Mouse (Mus musculus): ENCODE measurements around the gene Tex13c2. TPM values are rescaled to one million over a fixed set of nuclear protein-coding genes. Genes with fewer than 3 reads are reported as not detected.

Tex13c2 gene
- polyA plus RNA-seq (2012; rRNA removed) = 0.06 TPM in 1 of 2 replicates, not detected in the other

DNA sequence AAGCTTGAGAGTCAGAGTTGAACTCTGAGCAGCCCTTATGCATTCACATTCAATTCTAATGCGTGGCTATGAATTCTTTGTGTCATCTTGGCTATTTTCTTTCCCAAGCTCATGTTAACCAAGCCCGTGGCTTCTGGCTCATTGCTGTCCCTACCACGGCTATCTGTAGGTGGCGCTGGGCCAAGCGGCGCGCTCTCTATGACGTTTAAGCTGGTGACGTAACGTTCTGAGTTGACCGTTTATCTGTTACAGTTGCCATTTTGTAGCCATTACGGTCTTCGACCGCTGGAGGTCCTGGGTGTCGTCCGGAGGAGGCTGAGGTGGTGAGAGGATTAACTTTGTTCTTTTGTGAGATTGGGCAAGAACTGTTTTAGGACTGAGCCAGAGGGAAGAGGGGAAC, at the start of gene Tex13c2:
Gene Tex13c2, plus strand, starts transcription at position 246 of the 400 bp plus-strand sequence.
- TF ChIP-seq CTCF (IDR thresholded peaks at IDR 0.05; ENCODE audit: borderline replicate concordance, insufficient read depth, low read depth, low read length) (no peak), POLR2A (IDR thresholded peaks at IDR 0.05; ENCODE audit: borderline replicate concordance, insufficient read depth, low read length) (no peak)
- no peak within 1 kb of the TSS for H3K27ac ChIP-seq (ENCODE audit: insufficient read depth, low read length)
- no peak within 1 kb of the TSS for H3K4me3 ChIP-seq (replicated peaks; ENCODE audit: insufficient read depth, low read depth, low read length)
- DNase-seq = no peak
- whole genome bisulfite sequencing = 94% methylated on average over 16 of the region's 16 CpGs
- peaks cover 4% of the 10 kb centered on the region; the same call in 1 of the 2 replicates for H3K4me1 ChIP-seq (ENCODE audit: control insufficient read depth, insufficient read depth, low read length)
- H3K27me3 ChIP-seq (ENCODE audit: control insufficient read depth, insufficient read depth, low read length) = no peaks in the 10 kb centered on the region

DNA sequence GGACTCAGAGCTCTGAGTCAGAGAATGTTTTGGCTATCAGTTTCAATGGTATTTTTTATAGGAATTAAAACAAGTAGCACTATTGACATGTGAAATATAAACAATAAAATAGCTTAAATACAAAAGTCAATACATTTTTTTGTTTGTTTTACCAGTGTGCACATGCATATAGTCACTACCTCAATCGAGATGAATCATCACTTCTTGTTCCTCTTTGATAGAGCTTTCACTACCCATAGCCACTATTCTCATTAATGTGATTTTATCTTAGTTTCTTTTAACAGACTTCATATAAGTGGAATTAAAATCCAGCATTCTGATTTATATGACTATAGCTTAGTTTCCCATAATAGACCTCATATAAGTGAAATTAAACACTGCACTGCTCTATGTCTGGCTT, 39.2 kb upstream of the Tex13c2 start:
- no peaks in the 10 kb centered on the region for H3K27me3 ChIP-seq (ENCODE audit: control insufficient read depth, insufficient read depth, low read length)
- H3K27ac ChIP-seq (ENCODE audit: insufficient read depth, low read length) = no peak overlapping the region
- H3K4me1 ChIP-seq (ENCODE audit: control insufficient read depth, insufficient read depth, low read length) = no peaks in the 10 kb centered on the region
- DNase-seq = no peak
- H3K4me3 ChIP-seq (replicated peaks; ENCODE audit: insufficient read depth, low read depth, low read length) = no peak overlapping the region
- 91% methylated on average over 1 of the region's 1 CpGs for WGBS
- TF ChIP-seq POLR2A (IDR thresholded peaks at IDR 0.05; ENCODE audit: borderline replicate concordance, insufficient read depth, low read length) = no peak
- no peak for TF ChIP-seq CTCF (IDR thresholded peaks at IDR 0.05; ENCODE audit: borderline replicate concordance, insufficient read depth, low read depth, low read length)

DNA sequence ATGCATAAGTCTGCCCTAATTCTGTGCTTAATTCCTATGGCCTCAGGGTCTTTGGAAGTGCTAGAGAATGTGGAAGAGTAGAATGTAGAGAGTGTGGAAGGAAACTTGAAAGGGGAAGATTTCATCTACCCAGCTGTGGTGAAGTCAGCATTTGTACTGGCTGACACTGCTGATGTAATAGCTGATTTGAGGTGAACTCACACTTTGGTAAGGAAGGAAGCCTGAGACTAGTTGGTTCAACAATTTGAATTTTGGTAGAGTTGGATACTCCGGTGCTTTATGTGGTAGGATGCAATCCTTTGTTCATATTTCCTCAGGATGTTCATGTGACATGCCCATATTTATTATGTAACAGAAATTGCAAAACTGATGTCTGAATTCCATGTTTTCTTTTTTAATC, 36.5 kb upstream of the Tex13c2 start:
- Histone ChIP-seq H3K27ac (ENCODE audit: insufficient read depth, low read length) (no peak overlapping the region), H3K27me3 (ENCODE audit: control insufficient read depth, insufficient read depth, low read length) (no peaks in the 10 kb centered on the region), H3K4me1 (ENCODE audit: control insufficient read depth, insufficient read depth, low read length) (no peaks in the 10 kb centered on the region), H3K4me3 (replicated peaks; ENCODE audit: insufficient read depth, low read depth, low read length) (no peak overlapping the region)
- TF ChIP-seq POLR2A (IDR thresholded peaks at IDR 0.05; ENCODE audit: borderline replicate concordance, insufficient read depth, low read length) (no peak), CTCF (IDR thresholded peaks at IDR 0.05; ENCODE audit: borderline replicate concordance, insufficient read depth, low read depth, low read length) (no peak)
- DNase-seq = no peak
- 92% methylated on average over 1 of the region's 1 CpGs for WGBS

DNA sequence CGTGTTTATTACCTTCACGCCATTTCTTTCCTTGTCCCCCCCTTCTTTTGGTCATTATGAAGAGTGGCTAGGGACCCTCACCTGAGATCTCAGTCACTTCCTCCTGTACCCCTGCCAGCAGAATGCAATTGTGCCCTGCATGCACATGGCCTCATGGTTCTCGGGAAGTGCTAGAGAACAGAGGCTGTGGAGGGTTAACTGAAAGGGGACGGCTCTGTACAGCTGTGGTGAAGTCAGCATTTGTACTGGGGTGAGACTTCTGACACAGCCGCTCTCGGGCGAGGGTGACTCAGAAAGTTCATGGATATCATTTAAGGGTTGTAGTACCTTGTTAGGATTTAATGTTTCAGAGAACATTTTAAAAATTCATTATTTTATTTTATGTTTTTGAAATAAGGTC, 35.0 kb upstream of the Tex13c2 start:
- Histone ChIP-seq H3K4me3 (replicated peaks; ENCODE audit: insufficient read depth, low read depth, low read length) (no peak overlapping the region), H3K4me1 (ENCODE audit: control insufficient read depth, insufficient read depth, low read length) (no peaks in the 10 kb centered on the region), H3K27ac (ENCODE audit: insufficient read depth, low read length) (no peak overlapping the region), H3K27me3 (ENCODE audit: control insufficient read depth, insufficient read depth, low read length) (no peaks in the 10 kb centered on the region)
- 80% methylated on average over 7 of the region's 7 CpGs for WGBS
- TF ChIP-seq CTCF (IDR thresholded peaks at IDR 0.05; ENCODE audit: borderline replicate concordance, insufficient read depth, low read depth, low read length) (no peak), POLR2A (IDR thresholded peaks at IDR 0.05; ENCODE audit: borderline replicate concordance, insufficient read depth, low read length) (no peak)
- no peak for DNase-seq

DNA sequence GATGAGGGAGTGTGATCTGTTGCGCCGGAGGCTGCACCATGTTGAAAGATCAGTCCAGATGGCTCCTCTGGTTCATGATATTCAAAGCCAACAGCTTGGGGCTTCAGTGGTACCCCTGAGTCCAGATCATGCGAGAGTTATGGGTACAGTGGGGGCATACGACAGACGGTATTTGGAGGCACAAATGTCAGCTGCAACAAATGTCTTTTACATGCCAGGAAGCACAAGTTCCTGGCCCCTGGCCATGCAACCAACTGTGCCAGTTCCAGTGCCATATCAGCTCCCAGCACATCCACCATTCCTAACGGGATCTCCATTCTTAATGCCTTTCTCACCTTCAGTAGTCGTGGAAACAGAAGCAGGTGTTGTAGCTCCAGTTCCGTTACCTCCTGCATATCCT, 845 bp downstream of the Tex13c2 start:
- Histone ChIP-seq H3K27ac (ENCODE audit: insufficient read depth, low read length) (no peak overlapping the region), H3K27me3 (ENCODE audit: control insufficient read depth, insufficient read depth, low read length) (no peaks in the 10 kb centered on the region), H3K4me3 (replicated peaks; ENCODE audit: insufficient read depth, low read depth, low read length) (no peak overlapping the region), H3K4me1 (ENCODE audit: control insufficient read depth, insufficient read depth, low read length) (peaks cover 4% of the 10 kb centered on the region; the same call in 1 of the 2 replicates)
- peak; percentile 44 to 49 for DNase-seq
- WGBS = 29% methylated on average over 8 of the region's 8 CpGs
- TF ChIP-seq CTCF (IDR thresholded peaks at IDR 0.05; ENCODE audit: borderline replicate concordance, insufficient read depth, low read depth, low read length) = no peak

DNA sequence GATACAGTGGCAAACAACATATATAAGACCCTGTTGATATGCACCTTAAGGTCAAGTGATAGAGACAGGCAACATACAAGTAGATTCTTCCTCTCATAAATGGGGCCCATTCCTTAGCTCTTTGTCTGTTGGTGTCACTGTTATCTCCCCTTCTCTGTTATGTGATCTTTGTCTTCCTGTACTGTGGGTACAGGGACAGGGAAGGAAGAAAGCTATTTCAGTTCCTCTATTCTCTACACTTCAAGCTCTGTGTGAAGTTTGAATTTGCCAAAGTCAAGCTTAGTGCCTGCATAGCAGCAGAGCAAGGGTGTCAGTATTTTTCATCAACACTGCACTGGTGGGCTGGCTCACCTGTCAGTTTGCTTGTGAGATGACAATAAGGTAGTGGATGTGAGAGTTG, 11.0 kb downstream of the Tex13c2 start:
- TF ChIP-seq CTCF (IDR thresholded peaks at IDR 0.05; ENCODE audit: borderline replicate concordance, insufficient read depth, low read depth, low read length) (no peak), POLR2A (IDR thresholded peaks at IDR 0.05; ENCODE audit: borderline replicate concordance, insufficient read depth, low read length) (no peak)
- H3K27me3 ChIP-seq (ENCODE audit: control insufficient read depth, insufficient read depth, low read length) = no peaks in the 10 kb centered on the region
- H3K4me3 ChIP-seq (replicated peaks; ENCODE audit: insufficient read depth, low read depth, low read length) = no peak overlapping the region
- no peak overlapping the region for H3K27ac ChIP-seq (ENCODE audit: insufficient read depth, low read length)
- no peaks in the 10 kb centered on the region for H3K4me1 ChIP-seq (ENCODE audit: control insufficient read depth, insufficient read depth, low read length)
- DNase-seq = no peak

DNA sequence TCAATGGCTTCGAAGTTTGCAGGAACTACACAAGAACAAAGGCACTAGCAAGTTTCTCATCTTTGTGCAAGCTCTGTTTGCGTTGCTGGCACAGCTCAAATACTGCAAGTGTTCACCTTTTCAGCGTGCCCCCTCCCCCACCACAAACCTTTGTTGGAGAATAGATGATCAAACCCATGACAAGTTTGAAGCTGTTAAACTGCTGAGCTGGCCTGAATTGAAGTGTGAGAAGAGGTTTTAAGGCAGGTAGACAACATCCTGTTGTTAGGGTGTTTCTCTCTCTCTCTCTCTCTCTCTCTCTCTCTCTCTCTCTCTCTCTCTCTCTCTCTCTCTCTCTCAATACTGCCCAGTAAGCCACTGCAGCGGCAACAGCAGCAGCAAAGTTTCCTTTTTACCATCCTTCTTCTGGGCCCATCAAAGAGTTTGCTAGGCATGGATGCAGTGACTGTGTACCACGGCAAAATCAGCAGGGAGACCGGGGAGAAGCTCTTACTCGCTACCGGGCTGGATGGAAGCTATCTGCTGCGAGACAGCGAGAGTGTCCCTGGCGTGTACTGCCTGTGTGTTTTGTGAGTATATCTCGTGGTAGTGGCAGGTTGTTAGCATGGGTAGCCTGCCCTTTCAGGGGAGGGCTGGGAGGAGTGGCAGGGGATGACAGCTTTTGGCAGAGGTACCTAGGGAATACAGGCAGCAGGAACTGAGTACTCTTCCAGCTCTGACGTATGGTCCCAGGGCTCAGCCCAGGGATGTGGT, 13.0 kb downstream of the Tex13c2 start, which contains the start of gene Sh2d1a:
Gene Sh2d1a, plus strand, starts transcription at position 163 of the 753 bp plus-strand sequence.
- Histone ChIP-seq H3K27me3 (ENCODE audit: control insufficient read depth, insufficient read depth, low read length) (no peaks in the 10 kb centered on the region), H3K4me3 (replicated peaks; ENCODE audit: insufficient read depth, low read depth, low read length) (no peak within 1 kb of the TSS), H3K4me1 (ENCODE audit: control insufficient read depth, insufficient read depth, low read length) (no peaks in the 10 kb centered on the region), H3K27ac (ENCODE audit: insufficient read depth, low read length) (no peak within 1 kb of the TSS)
- DNase-seq = no peak
- no peak for TF ChIP-seq CTCF (IDR thresholded peaks at IDR 0.05; ENCODE audit: borderline replicate concordance, insufficient read depth, low read depth, low read length)
- TF ChIP-seq POLR2A (IDR thresholded peaks at IDR 0.05; ENCODE audit: borderline replicate concordance, insufficient read depth, low read length) = no peak
- WGBS = 65% methylated on average over 13 of the region's 13 CpGs

DNA sequence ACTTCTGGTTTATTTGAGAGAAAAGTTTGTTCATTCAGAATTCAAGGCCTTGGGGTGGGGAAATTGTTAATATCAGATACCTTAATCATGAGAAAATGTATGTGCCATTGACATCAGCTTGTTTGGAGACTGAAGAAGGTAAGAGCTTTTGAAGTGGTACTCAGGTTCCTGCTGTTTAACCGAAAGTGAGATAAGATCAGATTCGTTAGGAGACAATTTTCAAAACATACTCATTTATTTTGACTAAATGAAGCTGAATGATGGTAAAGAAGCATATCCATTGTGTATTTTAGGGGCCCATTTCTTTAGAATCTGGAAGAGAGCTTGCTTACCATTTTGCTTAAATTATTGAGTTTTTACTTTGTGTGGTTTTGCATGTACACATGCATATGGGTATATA, 21.6 kb downstream of the Tex13c2 start:
- DNase-seq = no peak
- Histone ChIP-seq H3K4me1 (ENCODE audit: control insufficient read depth, insufficient read depth, low read length) (no peaks in the 10 kb centered on the region), H3K27ac (ENCODE audit: insufficient read depth, low read length) (no peak overlapping the region), H3K4me3 (replicated peaks; ENCODE audit: insufficient read depth, low read depth, low read length) (no peak overlapping the region), H3K27me3 (ENCODE audit: control insufficient read depth, insufficient read depth, low read length) (no peaks in the 10 kb centered on the region)
- TF ChIP-seq CTCF (IDR thresholded peaks at IDR 0.05; ENCODE audit: borderline replicate concordance, insufficient read depth, low read depth, low read length) (no peak), POLR2A (IDR thresholded peaks at IDR 0.05; ENCODE audit: borderline replicate concordance, insufficient read depth, low read length) (no peak)
- 95% methylated on average over 2 of the region's 2 CpGs for WGBS

Data from cerebellum, adult 2 months (tissue).